ENCODE assay signal across 7 mouse cellular contexts in the genomic region with DNA sequence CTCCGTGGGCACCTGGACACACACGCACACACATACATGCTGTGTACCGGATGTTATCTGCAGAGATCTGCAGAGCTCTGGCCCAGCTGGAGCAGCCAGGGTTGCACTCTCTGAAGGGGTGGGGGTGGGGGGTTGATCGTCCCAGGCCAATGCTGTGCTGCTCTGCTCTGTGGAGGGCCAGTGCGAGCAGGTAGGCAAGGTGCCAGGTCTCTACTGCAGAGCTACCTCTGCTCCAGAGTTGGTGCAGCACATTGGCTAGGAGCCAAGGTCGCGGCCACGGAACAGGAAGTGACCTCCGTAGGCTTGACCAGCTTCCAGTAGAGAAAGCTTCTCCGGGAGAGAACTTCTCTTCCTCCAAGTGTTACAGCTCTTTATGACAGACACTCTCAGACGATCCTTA. TPM values are rescaled to one million over a fixed set of nuclear protein-coding genes. Genes with fewer than 3 reads are reported as not detected.
DNase-seq lines count a peak whose midpoint lies in the region; ATAC-seq and TF ChIP-seq lines count a peak whose summit lies in the region.

No protein-coding gene starts in this region.

- H3K4me3 ChIP-seq in G1E (ENCODE audit: low read depth, low read length), result peak overlapping the region; percentile 31; the same call in 1 of the 2 replicates
- H3K4me3 ChIP-seq in forebrain, embryonic 13.5 days, result no peak overlapping the region

- peak; percentile 42 for ATAC-seq in G1E (ENCODE audit: extremely low read depth, insufficient number of reproducible peaks, low FRiP score, poor library complexity, severe bottlenecking)
- ATAC-seq in forebrain, embryonic 13.5 days, result no peak

- no peak overlapping the region for H3K9ac ChIP-seq in forebrain, embryonic 13.5 days

- peaks cover 28% of the 10 kb centered on the region for H3K4me1 ChIP-seq in G1E (ENCODE audit: insufficient read depth, low read depth, low read length)
- peaks cover 16% of the 10 kb centered on the region for H3K4me1 ChIP-seq in forebrain, embryonic 13.5 days

- TF ChIP-seq CTCF in G1E (IDR thresholded peaks at IDR 0.05; ENCODE audit: low read depth, low read length), result no peak

- H3K27ac ChIP-seq in forebrain, embryonic 13.5 days, result no peak overlapping the region

- peak; percentile 26 for DNase-seq in G1E (ENCODE audit: low spot score)
- DNase-seq in adrenal gland, adult 2 months, result peak; percentile 91
- DNase-seq in heart, adult 9 months (ENCODE audit: low spot score in 2 of 2), result peak; percentile 66 to 75
- peak; percentile 95 for DNase-seq in kidney, postnatal 10 days
- peak; percentile 85 to 89 for DNase-seq in lung, postnatal 4 days
- peak; percentile 37 to 46 for DNase-seq in thymus, adult 18-20 months

- no peaks in the 10 kb centered on the region for H3K27me3 ChIP-seq in G1E (ENCODE audit: insufficient read depth, low read length)
- H3K27me3 ChIP-seq in forebrain, embryonic 13.5 days, result no peaks in the 10 kb centered on the region

- no peak overlapping the region for H3K4me2 ChIP-seq in forebrain, embryonic 13.5 days

- H3K9me3 ChIP-seq in G1E (replicated peaks), result no peaks in the 10 kb centered on the region
- no peaks in the 10 kb centered on the region for H3K9me3 ChIP-seq in forebrain, embryonic 13.5 days (replicated peaks)

- H3K36me3 ChIP-seq in G1E (replicated peaks), result peaks cover 76% of the 10 kb centered on the region
- H3K36me3 ChIP-seq in forebrain, embryonic 13.5 days (ENCODE audit: poor library complexity, severe bottlenecking), result no peaks in the 10 kb centered on the region

- WGBS in forebrain, embryonic 13.5 days, result 66% methylated on average over 11 of the region's 11 CpGs

RNA-seq across cellular contexts. Expression of gene Ralb, which starts 12.5 kb away (rescaled TPM):
- 37.4 and 39.9 TPM in 2 replicates for total RNA-seq in G1E (2014; fragmentation: Nextera tagmentation)
- total RNA-seq in G1E (2017), result 91.8 and 97.4 TPM in 2 replicates
- 51.5 and 60.5 TPM in 2 replicates for polyA plus RNA-seq in G1E (2012)
- total RNA-seq in adrenal gland, adult 2 months (2021), result 10 to 100 TPM; 60.0 to 60.4 TPM
- polyA plus RNA-seq in adrenal gland, adult 2 months (2012; rRNA removed), result 40.7 and 46.7 TPM in 2 replicates
- 51.0 and 52.5 TPM in 2 replicates for polyA plus RNA-seq in forebrain, embryonic 13.5 days (2015; fragmentation: Nextera tagmentation; extraction: Ambion mirVana)

RNA-seq across cellular contexts. Expression of gene Tmem185b, which starts 33.9 kb away (rescaled TPM):
- total RNA-seq in G1E (2014; fragmentation: Nextera tagmentation) (17.5 and 27.7 TPM in 2 replicates), G1E (2017) (33.8 and 35.9 TPM in 2 replicates)
- 58.0 and 72.1 TPM in 2 replicates for polyA plus RNA-seq in G1E (2012)
- 10 to 100 TPM; 18.3 to 26.8 TPM for total RNA-seq in adrenal gland, adult 2 months (2021)
- 45.4 and 56.5 TPM in 2 replicates for polyA plus RNA-seq in adrenal gland, adult 2 months (2012; rRNA removed)
- 18.7 and 19.1 TPM in 2 replicates for polyA plus RNA-seq in forebrain, embryonic 13.5 days (2015; fragmentation: Nextera tagmentation; extraction: Ambion mirVana)

Comparison
In these comparisons a context has a peak if more than half of its experiments do, and no peak if none do; other contexts are left out.
1. DNase-seq: peak in every context shown above with its lines; median percentile 95 in kidney, postnatal 10 days; 91 in adrenal gland, adult 2 months; 87 in lung, postnatal 4 days; 70 in heart, adult 9 months; 42 in thymus, adult 18-20 months; 26 in G1E.